Mouse (Mus musculus) kidney, postnatal 25 days (tissue): ENCODE data around the gene Slc22a30.
"Not testable (repeated sequence)": the region's sequence is repeated elsewhere in the genome, so short reads cannot be mapped to it uniquely, and the experiment has no call there.

Experiments
- DNase-seq, 2 experiments: peaks; one replicate each; pipeline ENCODE4 v3.0.0; 2021; ENCODE audit warnings: mixed read lengths in 2 of 2

The Slc22a30 gene

GRCm38 (mm10) chr19:8405011-8405410 is at the start of gene Slc22a30:
TSS of gene Slc22a30 (minus strand) at chr19:8405111.
- not testable (repeated sequence) for DNase-seq

- DNase-seq = no peak
These were observed 43.4 kb upstream of the Slc22a30 start for GRCm38 (mm10) chr19:8448321-8448720.

GRCm38 (mm10) chr19:8447516-8447915 is 42.6 kb upstream of the Slc22a30 start:
- DNase-seq = no peak

- DNase-seq = no peak
These were observed 26.2 kb upstream of the Slc22a30 start for GRCm38 (mm10) chr19:8431051-8431662.

- not testable (repeated sequence) for DNase-seq
These were observed 2.5 kb upstream of the Slc22a30 start for GRCm38 (mm10) chr19:8407290-8408021.
